Mouse (Mus musculus) retina, postnatal 7 days (tissue): Measurements from ENCODE around the gene Cldn7.
"Not testable (repeated sequence)": the region's sequence is repeated elsewhere in the genome, so short reads cannot be mapped to it uniquely, and the experiment has no call there.

Source experiments
- DNase-seq: peaks from one replicate; pipeline ENCODE4 v3.0.0-alpha.2; 2012; ENCODE audit warnings: low read depth, low spot score

The Cldn7 gene

GRCm38 (mm10) chr11:70014051-70014450 lies 49.5 kb downstream of the Cldn7 start:
- no peak for DNase-seq

- peak; percentile 71 for DNase-seq
Observed at GRCm38 (mm10) chr11:70014880-70015558, 50.4 kb downstream of the Cldn7 start, which contains the start of gene Acadvl. Gene Acadvl (minus strand): TSS chr11:70015411.

GRCm38 (mm10) chr11:70015677-70016076 lies 51.1 kb downstream of the Cldn7 start:
- DNase-seq = no peak

GRCm38 (mm10) chr11:70016177-70016576 lies 51.6 kb downstream of the Cldn7 start:
- not testable (repeated sequence) for DNase-seq

GRCm38 (mm10) chr11:70016669-70017068 lies 52.1 kb downstream of the Cldn7 start, which contains the start of gene Dlg4:
Gene Dlg4 (plus strand): TSS chr11:70016942.
- DNase-seq = no peak

- DNase-seq = no peak
Observed at GRCm38 (mm10) chr11:70017199-70017767, 52.7 kb downstream of the Cldn7 start.
